ENCODE assay signal across 12 mouse cellular contexts in the genomic region with DNA sequence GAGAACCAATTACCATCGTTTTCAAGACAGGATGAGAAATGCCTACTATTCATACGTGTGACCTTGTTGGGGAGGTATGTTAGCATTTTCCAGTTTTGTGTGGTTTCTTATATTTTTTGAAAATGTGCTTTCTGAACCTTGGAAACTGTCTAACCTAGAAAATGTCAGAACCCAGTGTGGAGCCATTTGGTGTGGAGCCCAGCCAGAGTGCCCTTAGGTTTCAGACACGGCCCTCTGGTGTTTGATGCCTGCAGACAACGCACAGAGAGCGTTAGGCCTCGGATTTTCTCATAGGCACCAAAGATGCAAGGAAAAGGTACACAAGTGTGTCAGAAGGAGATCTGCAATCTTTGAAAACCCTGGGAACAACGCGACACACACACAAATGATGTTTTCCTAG.
DNase-seq lines count a peak whose midpoint lies in the region; ATAC-seq lines count a peak whose summit lies in the region.
"Had no signal": no experiment of that assay in that cellular context is flagged by ENCODE, and none has a peak within 500 bp of the region (broad histone marks: within the 10 kb centered on the region; RNA-seq: fewer than 3 reads in every experiment).

No protein-coding gene starts in this region.

- no peak for ATAC-seq in hindbrain, embryonic 12.5 days (ENCODE audit: low FRiP score)
- no peak for ATAC-seq in hindbrain, embryonic 16.5 days
- ATAC-seq: inflammation-experienced regulatory T-cells, adult 6 months had no signal

- WGBS in hindbrain, embryonic 12.5 days: 91% methylated on average over 8 of the region's 8 CpGs
- 96% methylated on average over 8 of the region's 8 CpGs for WGBS in hindbrain, embryonic 10.5 days
- WGBS in hindbrain, embryonic 16.5 days: 83% methylated on average over 8 of the region's 8 CpGs
- WGBS in embryonic facial prominence, embryonic 10.5 days: 94% methylated on average over 8 of the region's 8 CpGs

- H3K27me3 ChIP-seq in hindbrain, embryonic 12.5 days: no peaks in the 10 kb centered on the region
- no peaks in the 10 kb centered on the region for H3K27me3 ChIP-seq in hindbrain, embryonic 10.5 days (ENCODE audit: insufficient read depth, poor library complexity, severe bottlenecking)
- H3K27me3 ChIP-seq in hindbrain, embryonic 16.5 days (replicated peaks; ENCODE audit: control insufficient read depth, insufficient read depth, low read length): no peaks in the 10 kb centered on the region
- no peaks in the 10 kb centered on the region for H3K27me3 ChIP-seq in embryonic facial prominence, embryonic 10.5 days (replicated peaks; ENCODE audit: low read depth, poor library complexity, severe bottlenecking)
- H3K27me3 ChIP-seq: embryonic facial prominence, embryonic 15.5 days; neural tube, embryonic 12.5 days had no signal

- no peak overlapping the region for H3K4me2 ChIP-seq in hindbrain, embryonic 12.5 days (replicated peaks)
- H3K4me2 ChIP-seq in hindbrain, embryonic 16.5 days (ENCODE audit: low read length): no peak overlapping the region
- H3K4me2 ChIP-seq: embryonic facial prominence, embryonic 15.5 days; neural tube, embryonic 12.5 days had no signal

- peak overlapping the region; percentile 64; the same call in 1 of the 2 replicates for H3K27ac ChIP-seq in hindbrain, embryonic 12.5 days
- H3K27ac ChIP-seq in hindbrain, embryonic 10.5 days: no peak overlapping the region
- 0 out of 2 replicates have a peak overlapping the region, but pooled peaks have one; percentile 2 for H3K27ac ChIP-seq in hindbrain, embryonic 16.5 days (ENCODE audit: low read depth, low read length)
- H3K27ac ChIP-seq in embryonic facial prominence, embryonic 10.5 days (replicated peaks): no peak overlapping the region
- H3K27ac ChIP-seq: embryonic facial prominence, embryonic 15.5 days had no signal

- peaks cover 15% of the 10 kb centered on the region for H3K4me1 ChIP-seq in hindbrain, embryonic 12.5 days
- H3K4me1 ChIP-seq in hindbrain, embryonic 10.5 days (replicated peaks): peaks cover 7% of the 10 kb centered on the region
- H3K4me1 ChIP-seq in hindbrain, embryonic 16.5 days (ENCODE audit: control insufficient read depth, insufficient read depth, low read depth, low read length): no peaks in the 10 kb centered on the region
- peaks cover 22% of the 10 kb centered on the region for H3K4me1 ChIP-seq in embryonic facial prominence, embryonic 10.5 days

- H3K36me3 ChIP-seq in hindbrain, embryonic 12.5 days: peaks cover 12% of the 10 kb centered on the region
- H3K36me3 ChIP-seq in hindbrain, embryonic 10.5 days: peaks cover 33% of the 10 kb centered on the region
- H3K36me3 ChIP-seq in hindbrain, embryonic 16.5 days (ENCODE audit: control insufficient read depth, insufficient read depth, low read length): peaks cover 14% of the 10 kb centered on the region; the same call in 1 of the 2 replicates
- H3K36me3 ChIP-seq in embryonic facial prominence, embryonic 10.5 days (replicated peaks): peaks cover 47% of the 10 kb centered on the region

- H3K4me3 ChIP-seq in hindbrain, embryonic 12.5 days: no peak overlapping the region
- no peak overlapping the region for H3K4me3 ChIP-seq in hindbrain, embryonic 10.5 days
- no peak overlapping the region for H3K4me3 ChIP-seq in hindbrain, embryonic 16.5 days (ENCODE audit: low read length)
- no peak overlapping the region for H3K4me3 ChIP-seq in embryonic facial prominence, embryonic 10.5 days
- H3K4me3 ChIP-seq: embryonic facial prominence, embryonic 15.5 days; neural tube, embryonic 12.5 days had no signal

- DNase-seq in hindbrain, embryonic 10.5 days (ENCODE audit: low spot score): no peak
- DNase-seq in brain, adult 2 months (ENCODE audit: low read depth, low spot score): peak; percentile 81
- DNase-seq in cerebellum, adult 8-10 months: peak; percentile 45
- no peak for DNase-seq in adipocyte (ENCODE audit: low spot score)
- DNase-seq in embryonic facial prominence, embryonic 10.5 days (ENCODE audit: low spot score): no peak
- DNase-seq in right cerebral cortex, postnatal 36 days (ENCODE audit: low spot score in 2 of 2): no peak
- DNase-seq: B cell, adult 2 months had no signal

- H3K9ac ChIP-seq in hindbrain, embryonic 12.5 days: no peak overlapping the region
- no peak overlapping the region for H3K9ac ChIP-seq in hindbrain, embryonic 16.5 days (ENCODE audit: low read depth, low read length)
- H3K9ac ChIP-seq: embryonic facial prominence, embryonic 15.5 days; neural tube, embryonic 12.5 days had no signal

- H3K9me3 ChIP-seq in hindbrain, embryonic 12.5 days (replicated peaks): no peaks in the 10 kb centered on the region
- no peaks in the 10 kb centered on the region for H3K9me3 ChIP-seq in hindbrain, embryonic 10.5 days
- H3K9me3 ChIP-seq in hindbrain, embryonic 16.5 days (ENCODE audit: control insufficient read depth, low read length): no peaks in the 10 kb centered on the region
- H3K9me3 ChIP-seq in embryonic facial prominence, embryonic 10.5 days: no peaks in the 10 kb centered on the region
- H3K9me3 ChIP-seq: embryonic facial prominence, embryonic 15.5 days; neural tube, embryonic 12.5 days had no signal

Comparison
In these comparisons a context has a peak if more than half of its experiments do, and no peak if none do; other contexts are left out.
1. H3K27ac ChIP-seq: peak in hindbrain, embryonic 12.5 days (single experiment) and hindbrain, embryonic 16.5 days (single experiment); none in hindbrain, embryonic 10.5 days (single experiment) and embryonic facial prominence, embryonic 10.5 days (single experiment).
2. DNase-seq: peak in brain, adult 2 months (single experiment) and cerebellum, adult 8-10 months (single experiment); none in hindbrain, embryonic 10.5 days (single experiment), adipocyte (single experiment), embryonic facial prominence, embryonic 10.5 days (single experiment) and right cerebral cortex, postnatal 36 days (0 of 2).